13 mouse cellular contexts compared by ENCODE assay signal in genomic region chr6:53971729-53972128, GRCm38 (mm10). TPM values are rescaled to one million over a fixed set of nuclear protein-coding genes. Genes with fewer than 3 reads are reported as not detected.
A peak's percentile ranks its signal among the peaks of the same experiment; 100 is the strongest.
DNase-seq lines count a peak whose midpoint lies in the region; ATAC-seq and TF ChIP-seq lines count a peak whose summit lies in the region.
"Had no signal": no experiment of that assay in that cellular context is flagged by ENCODE, and none has a peak within 500 bp of the region (broad histone marks: within the 10 kb centered on the region; RNA-seq: fewer than 3 reads in every experiment).

No protein-coding gene starts in this region.

- no peak overlapping the region for H3K9ac ChIP-seq in heart, adult 2 months (ENCODE audit: low read depth, low read length)
- H3K9ac ChIP-seq in lung, embryonic 15.5 days: no peak overlapping the region
- no peak overlapping the region for H3K9ac ChIP-seq in forebrain, embryonic 15.5 days (replicated peaks)
- H3K9ac ChIP-seq: limb, embryonic 13.5 days had no signal

- H3K4me3 ChIP-seq in heart, adult 2 months: no peak overlapping the region
- no peak overlapping the region for H3K4me3 ChIP-seq in lung, embryonic 15.5 days
- H3K4me3 ChIP-seq in lung, adult 2 months (replicated peaks; ENCODE audit: extremely low read depth, low read depth, low read length): no peak overlapping the region
- no peak overlapping the region for H3K4me3 ChIP-seq in forebrain, embryonic 15.5 days
- H3K4me3 ChIP-seq: limb, embryonic 13.5 days had no signal

- no peak overlapping the region for H3K27ac ChIP-seq in heart, adult 2 months
- peak overlapping the region; percentile 48; the same call in 1 of the 2 replicates for H3K27ac ChIP-seq in lung, embryonic 15.5 days
- peak overlapping the region; percentile 21; the same call in 1 of the 2 replicates for H3K27ac ChIP-seq in forebrain, embryonic 15.5 days (replicated peaks)
- H3K27ac ChIP-seq: limb, embryonic 13.5 days had no signal

- TF ChIP-seq POLR2A in heart, adult 2 months (IDR thresholded peaks at IDR 0.05; ENCODE audit: insufficient read depth, low read depth, low read length): no peak
- TF ChIP-seq POLR2A in lung, adult 2 months (IDR thresholded peaks at IDR 0.05; ENCODE audit: borderline replicate concordance, extremely low read depth, low read depth, low read length): no peak

- ATAC-seq in lung, embryonic 15.5 days (ENCODE audit: borderline replicate concordance, extremely low read depth, low FRiP score, low TSS enrichment): no peak
- ATAC-seq in forebrain, embryonic 15.5 days (replicated peaks): peak; percentile 71

- H3K27me3 ChIP-seq in heart, adult 2 months (ENCODE audit: control insufficient read depth, insufficient read depth, low read length): no peaks in the 10 kb centered on the region
- no peaks in the 10 kb centered on the region for H3K27me3 ChIP-seq in lung, embryonic 15.5 days
- no peaks in the 10 kb centered on the region for H3K27me3 ChIP-seq in forebrain, embryonic 15.5 days
- H3K27me3 ChIP-seq: limb, embryonic 13.5 days had no signal

- no peaks in the 10 kb centered on the region for H3K9me3 ChIP-seq in lung, embryonic 15.5 days
- H3K9me3 ChIP-seq in forebrain, embryonic 15.5 days: no peaks in the 10 kb centered on the region

- no peak for TF ChIP-seq EP300 in heart, adult 2 months (IDR thresholded peaks at IDR 0.05; ENCODE audit: insufficient read depth, low read depth, low read length)

- intact Hi-C loops in heart, adult 2 months (cut with DNase I): no loop called here

- H3K79me2 ChIP-seq in heart, adult 2 months (replicated peaks; ENCODE audit: control insufficient read depth, insufficient read depth, low read length): no peaks in the 10 kb centered on the region

- H3K4me2 ChIP-seq in lung, embryonic 15.5 days: no peak overlapping the region
- no peak overlapping the region for H3K4me2 ChIP-seq in forebrain, embryonic 15.5 days (replicated peaks)
- H3K4me2 ChIP-seq: limb, embryonic 13.5 days had no signal

- no peaks in the 10 kb centered on the region for H3K36me3 ChIP-seq in heart, adult 2 months (ENCODE audit: control insufficient read depth, insufficient read depth, low read length)
- H3K36me3 ChIP-seq in lung, embryonic 15.5 days: no peaks in the 10 kb centered on the region
- no peaks in the 10 kb centered on the region for H3K36me3 ChIP-seq in forebrain, embryonic 15.5 days
- H3K36me3 ChIP-seq: limb, embryonic 13.5 days had no signal

- no peak for TF ChIP-seq CTCF in heart, adult 2 months (IDR thresholded peaks at IDR 0.05)
- TF ChIP-seq CTCF in lung, adult 2 months (IDR thresholded peaks at IDR 0.05; ENCODE audit: insufficient read depth, low read length): no peak

- peak; percentile 36 for DNase-seq in heart, postnatal 4 days
- no peak for DNase-seq in heart, adult 2 months
- DNase-seq in lung, adult 2 months: no peak
- peak; percentile 34 for DNase-seq in cerebellum, adult 11-12 months
- no peak for DNase-seq in ovary, postnatal 36 days (ENCODE audit: low spot score)
- no peak for DNase-seq in T-cell, adult 2 months (ENCODE audit: low spot score)
- DNase-seq: adrenal gland, postnatal 14 days; heart, postnatal 36 days; thymus, postnatal 4 days had no signal

- H3K4me1 ChIP-seq in heart, adult 2 months (ENCODE audit: control insufficient read depth, insufficient read depth, low read length): no peaks in the 10 kb centered on the region; the same call in 1 of the 2 replicates
- peaks cover 59% of the 10 kb centered on the region for H3K4me1 ChIP-seq in lung, embryonic 15.5 days
- peaks cover 5% of the 10 kb centered on the region for H3K4me1 ChIP-seq in lung, adult 2 months (ENCODE audit: control insufficient read depth, insufficient read depth, low read length)
- H3K4me1 ChIP-seq in forebrain, embryonic 15.5 days: peaks cover 35% of the 10 kb centered on the region

- 50% methylated on average over 3 of the region's 3 CpGs for WGBS in heart, adult 2 months
- 35% methylated on average over 3 of the region's 3 CpGs for WGBS in lung, embryonic 15.5 days
- 48% methylated on average over 3 of the region's 3 CpGs for WGBS in lung, adult 2 months
- 21% methylated on average over 3 of the region's 3 CpGs for WGBS in forebrain, embryonic 15.5 days

RNA-seq across cellular contexts. Expression of gene Cpvl, which starts 6.7 kb away (rescaled TPM):
- not detected for total RNA-seq in heart, postnatal 4 days (2021)
- not detected for total RNA-seq in heart, adult 2 months (2021)
- not detected in 2 replicates for polyA plus RNA-seq in heart, adult 2 months (2012; rRNA removed)
- polyA plus RNA-seq in lung, embryonic 15.5 days (2015; fragmentation: Nextera tagmentation; extraction: Ambion mirVana): 0.14 and 0.19 TPM in 2 replicates
- polyA plus RNA-seq in lung, adult 2 months (2012; rRNA removed): not detected in 2 replicates
- polyA plus RNA-seq in forebrain, embryonic 15.5 days (2015; fragmentation: Nextera tagmentation; extraction: Ambion mirVana): not detected in 2 replicates
- total RNA-seq: adrenal gland, postnatal 14 days; heart, postnatal 36 days had no signal
- polyA plus RNA-seq: gonadal fat pad, adult 2 months had no signal

Comparison
In these comparisons a context has a peak if more than half of its experiments do, and no peak if none do; other contexts are left out.
1. DNase-seq: peak in heart, postnatal 4 days (single experiment) and cerebellum, adult 11-12 months (single experiment); none in heart, adult 2 months (0 of 2), lung, adult 2 months (single experiment), ovary, postnatal 36 days (single experiment) and T-cell, adult 2 months (single experiment).